Mouse (Mus musculus) retina, postnatal 7 days (tissue): ENCODE measurements around the gene Tdrd3.

ENCODE experiments used
- DNase-seq: peaks from one replicate; pipeline ENCODE4 v3.0.0-alpha.2; 2012; ENCODE audit warnings: low read depth, low spot score

Tdrd3 gene

DNA sequence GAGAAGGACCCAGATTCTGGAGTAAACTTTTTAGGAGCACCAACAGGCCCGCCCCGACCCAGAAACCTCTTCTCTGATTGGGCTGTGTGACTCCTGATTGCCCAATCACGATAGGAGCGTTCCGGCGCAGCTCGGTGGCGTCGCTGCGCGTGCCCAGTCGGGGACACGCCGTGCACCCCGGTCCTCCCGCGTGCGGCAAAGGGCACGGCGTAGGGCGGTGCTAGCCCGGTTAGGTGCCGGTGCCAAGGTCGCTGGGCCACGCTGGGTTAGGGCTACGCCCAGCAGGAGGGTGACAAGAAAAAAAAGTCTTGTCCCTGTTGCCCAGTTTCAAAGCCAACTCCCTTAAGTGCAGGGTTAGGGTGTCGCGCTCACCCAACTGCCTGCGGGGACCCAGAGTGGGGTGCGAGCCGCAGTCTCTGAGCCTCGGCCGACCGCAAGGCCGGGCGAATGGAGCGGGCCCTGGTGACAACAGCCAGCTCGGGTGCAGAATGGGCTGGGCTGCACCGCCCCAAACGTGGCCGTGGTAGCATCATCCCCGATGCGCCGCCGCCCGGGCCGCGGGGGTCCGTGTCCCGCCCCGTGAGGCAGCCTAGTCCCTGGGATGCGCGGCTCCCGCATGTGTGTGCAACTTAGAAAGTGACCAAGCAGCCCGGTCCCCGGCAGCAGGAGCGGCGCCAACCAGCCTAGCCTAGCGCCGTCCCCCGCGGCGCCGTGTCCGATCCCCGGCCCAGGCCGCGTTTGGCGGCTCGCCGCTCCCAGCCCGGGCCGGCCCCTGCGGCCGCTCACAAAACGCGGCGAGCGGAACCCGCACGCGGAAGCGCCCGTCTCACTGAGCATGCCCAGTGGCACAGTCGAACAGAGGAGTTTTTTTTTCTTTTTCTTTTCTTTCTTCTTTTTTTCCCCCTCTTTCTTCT lies at the start of gene Tdrd3:
Gene Tdrd3, plus strand, starts transcription at position 832 of the 914 bp plus-strand sequence.
- DNase-seq = peak; percentile 82

DNA sequence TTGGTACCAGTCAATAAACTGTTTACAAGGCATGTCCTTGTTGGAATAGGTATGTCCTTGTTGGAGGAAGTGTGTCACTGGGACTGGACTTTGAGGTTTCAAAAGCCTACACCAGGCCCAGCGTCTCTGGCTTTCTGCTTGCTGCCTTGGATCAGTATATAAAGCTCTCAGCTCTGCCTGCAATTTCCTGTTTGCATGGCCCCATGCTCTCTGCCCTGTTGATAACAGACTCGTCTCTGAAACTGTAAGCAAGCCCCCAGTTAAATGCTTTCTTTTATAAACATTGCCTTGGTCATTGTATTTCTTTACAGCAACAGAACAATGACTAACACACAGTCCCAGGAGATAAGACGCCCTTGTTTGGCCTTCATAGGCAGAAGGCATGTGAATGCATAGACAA lies 49.3 kb upstream of the Tdrd3 start:
- no peak for DNase-seq

DNA sequence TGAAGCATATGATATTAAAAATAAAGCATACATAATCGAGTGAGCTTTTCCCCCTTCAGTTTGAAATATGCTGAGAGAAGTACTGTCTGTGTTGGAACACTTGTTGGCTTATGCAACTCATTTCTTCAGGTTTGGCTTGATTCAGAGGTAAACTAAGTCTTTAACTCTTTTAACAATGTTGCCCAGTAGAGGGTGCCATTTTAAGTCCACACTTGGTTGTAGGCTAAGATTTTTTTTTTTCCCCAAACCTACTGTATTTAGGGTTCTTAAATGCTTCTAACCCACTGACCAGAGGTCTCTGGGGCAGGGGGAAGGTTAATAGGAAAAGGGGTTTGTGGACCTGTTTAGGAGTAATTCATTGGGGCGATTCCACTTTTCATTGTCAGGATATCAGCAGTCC lies 33.4 kb upstream of the Tdrd3 start:
- DNase-seq = no peak

DNA sequence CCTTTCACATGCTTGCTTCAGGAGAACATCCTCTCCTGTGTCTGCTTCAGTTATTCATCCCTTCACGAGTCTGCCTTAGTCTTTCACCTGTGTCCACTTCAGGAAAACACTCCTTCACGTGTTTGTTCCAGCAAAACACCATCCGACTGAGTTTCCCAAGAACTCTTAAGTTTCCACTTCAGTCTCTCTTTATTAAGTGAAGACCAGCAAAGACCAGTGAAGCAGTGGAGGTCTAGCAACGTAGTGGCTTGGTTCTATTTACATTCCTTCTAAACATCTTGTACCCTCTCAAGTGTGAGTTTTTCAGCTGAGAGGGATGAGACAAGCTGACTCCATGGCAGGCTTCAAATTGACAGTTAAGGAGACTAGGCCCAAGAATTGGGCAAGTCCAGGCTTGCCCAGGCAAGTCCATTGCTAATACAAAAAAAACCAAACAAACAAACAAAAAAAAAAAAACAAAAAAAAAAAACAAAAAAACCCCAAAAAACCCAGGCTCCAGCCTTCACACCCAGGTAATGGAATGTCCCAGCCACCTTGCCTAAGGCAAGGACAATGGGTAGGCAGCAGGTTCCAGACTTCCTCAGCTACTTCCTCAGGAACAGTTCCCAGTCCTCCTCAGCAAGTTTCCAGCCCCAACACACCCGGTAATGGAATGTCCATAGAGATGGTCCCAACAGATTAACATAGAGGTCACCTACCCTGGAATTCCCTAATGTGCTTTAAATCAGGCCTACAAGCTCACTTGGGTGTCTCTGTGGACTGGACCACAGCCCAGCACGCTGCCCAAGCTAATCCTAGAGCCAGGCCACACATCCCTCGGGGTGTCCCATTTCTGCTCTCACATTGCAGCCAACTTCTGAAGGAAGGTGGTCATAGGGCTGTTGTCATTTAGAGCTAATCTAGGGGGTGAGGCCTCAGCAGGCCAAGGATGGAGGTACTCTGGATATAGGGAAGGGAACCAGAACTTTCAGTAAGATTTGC lies 31.9 kb upstream of the Tdrd3 start:
- DNase-seq = no peak

DNA sequence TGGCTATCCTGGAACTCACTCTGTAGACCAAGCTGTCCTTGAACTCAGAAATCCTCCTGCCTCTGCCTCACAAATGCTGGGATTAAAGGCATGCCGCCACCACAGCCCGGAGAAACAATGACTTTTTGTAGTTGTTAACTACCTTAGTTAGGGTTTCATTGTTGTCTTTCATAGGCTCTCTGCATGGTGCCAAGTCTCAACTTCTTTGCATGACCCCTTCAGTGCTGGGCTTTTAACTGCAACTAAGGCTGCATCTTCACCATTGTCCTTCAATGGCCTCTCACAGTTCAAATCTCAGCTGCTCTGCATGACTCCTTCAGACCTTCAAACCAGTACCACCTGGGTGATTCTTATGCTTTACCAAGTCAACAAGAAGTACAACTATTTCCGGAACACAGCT lies 23.3 kb upstream of the Tdrd3 start:
- DNase-seq = no peak

GRCm38 (mm10) chr14:87396643-87397042 lies 19.8 kb upstream of the Tdrd3 start:
- no peak for DNase-seq

GRCm38 (mm10) chr14:87415486-87415807 lies 992 bp upstream of the Tdrd3 start:
- DNase-seq = no peak

DNA sequence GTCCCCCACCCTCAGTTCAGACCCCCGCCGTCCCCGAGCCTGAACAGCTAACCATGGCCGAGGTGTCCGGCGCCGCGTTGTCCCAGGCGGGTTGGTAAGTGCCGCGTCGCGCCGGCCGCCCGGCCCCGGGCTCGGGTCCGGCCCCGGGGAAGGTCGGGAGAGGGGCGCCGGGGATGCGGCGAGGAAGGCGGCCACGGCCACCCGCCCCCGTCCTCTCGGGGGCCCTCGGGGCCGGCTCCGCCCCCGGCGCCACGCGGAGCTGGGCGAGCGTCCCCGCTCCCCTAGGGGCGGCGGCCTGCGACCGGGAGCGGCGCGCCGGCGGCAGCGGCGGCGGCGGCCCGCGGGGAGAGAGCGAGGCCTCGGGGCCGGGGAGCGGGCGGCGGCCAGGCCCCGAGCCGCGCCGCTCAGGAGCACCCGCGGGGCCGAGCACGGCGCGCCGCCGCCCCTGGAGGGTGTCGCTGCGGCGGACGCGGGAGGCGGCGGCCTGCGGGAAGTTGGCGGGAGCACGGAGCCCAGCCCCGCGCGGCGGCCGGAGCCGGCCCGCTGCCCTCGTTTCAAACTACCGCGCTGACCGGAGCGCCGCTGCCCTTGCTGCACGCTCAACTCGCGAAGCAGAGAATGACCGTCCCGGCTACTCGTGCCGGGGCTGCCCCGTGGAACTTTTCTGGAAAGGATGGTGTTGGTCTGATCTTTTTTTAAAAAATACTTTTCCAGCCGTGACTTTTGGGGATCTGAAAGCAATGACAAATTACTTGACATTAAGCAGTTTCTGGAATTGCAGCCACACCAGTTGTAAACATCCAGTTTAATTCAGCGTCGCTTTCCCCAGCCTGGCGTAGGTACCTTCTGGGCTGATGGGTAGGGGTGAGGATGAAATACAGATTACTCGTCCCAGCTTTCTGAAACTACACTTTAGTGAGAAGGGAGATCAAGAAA lies 584 bp downstream of the Tdrd3 start:
- DNase-seq = no peak

- no peak for DNase-seq
Observed at GRCm38 (mm10) chr14:87417691-87418070, 1.2 kb downstream of the Tdrd3 start.

GRCm38 (mm10) chr14:87419740-87420139 lies 3.3 kb downstream of the Tdrd3 start:
- no peak for DNase-seq

DNA sequence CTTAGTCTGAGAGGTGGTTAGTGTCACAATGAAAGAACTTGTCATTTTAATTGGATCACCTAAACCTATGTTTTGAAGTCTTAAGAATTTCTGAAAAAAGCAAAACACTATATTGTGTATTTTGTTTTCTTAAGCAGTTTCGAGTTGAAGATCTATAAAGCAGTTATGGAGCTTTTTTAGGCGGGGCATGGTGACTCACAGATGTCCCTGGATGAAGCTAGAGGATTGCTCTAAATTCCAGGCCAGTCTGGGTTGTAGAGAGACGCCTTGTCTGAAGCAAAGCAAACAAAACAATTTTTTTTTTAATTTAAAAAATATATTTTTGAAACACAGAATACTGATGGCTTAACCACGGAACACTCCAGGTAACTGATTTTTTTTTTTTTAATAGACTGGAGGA lies 4.1 kb downstream of the Tdrd3 start:
- DNase-seq = no peak

GRCm38 (mm10) chr14:87422432-87422831 lies 6.0 kb downstream of the Tdrd3 start:
- DNase-seq = no peak

DNA sequence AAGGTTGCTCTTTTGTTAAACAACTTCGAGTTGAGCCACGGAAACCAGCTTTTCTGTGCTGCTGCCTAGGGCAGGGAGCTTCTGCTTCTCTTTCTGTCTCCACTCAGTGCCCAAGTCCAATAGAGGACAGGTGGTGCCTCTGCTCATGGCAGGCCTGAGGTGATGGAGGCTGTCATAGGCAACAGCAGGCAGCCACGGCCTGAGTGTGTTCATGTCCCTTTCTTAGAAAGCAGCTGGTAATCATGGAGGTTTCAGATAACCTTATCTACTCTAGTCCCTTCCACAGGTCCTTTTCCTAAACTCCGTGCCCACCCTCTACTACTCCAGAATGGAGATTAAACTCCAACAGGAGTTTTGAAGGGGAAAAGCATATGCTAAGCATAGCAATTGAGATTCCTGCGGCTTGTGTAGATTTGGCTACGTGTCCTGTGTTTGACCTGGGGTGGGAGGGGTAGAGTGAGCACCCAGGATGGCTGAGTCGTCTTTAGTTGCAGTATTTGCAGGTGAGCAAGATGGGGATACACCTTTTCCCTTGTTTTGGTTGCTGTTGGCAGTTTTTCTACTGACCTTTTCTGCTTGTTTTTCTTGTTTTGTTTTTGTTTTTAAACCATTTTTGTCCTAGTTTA lies 10.0 kb downstream of the Tdrd3 start:
- no peak for DNase-seq

- DNase-seq = no peak
Observed at GRCm38 (mm10) chr14:87427032-87427431, 10.6 kb downstream of the Tdrd3 start.

DNA sequence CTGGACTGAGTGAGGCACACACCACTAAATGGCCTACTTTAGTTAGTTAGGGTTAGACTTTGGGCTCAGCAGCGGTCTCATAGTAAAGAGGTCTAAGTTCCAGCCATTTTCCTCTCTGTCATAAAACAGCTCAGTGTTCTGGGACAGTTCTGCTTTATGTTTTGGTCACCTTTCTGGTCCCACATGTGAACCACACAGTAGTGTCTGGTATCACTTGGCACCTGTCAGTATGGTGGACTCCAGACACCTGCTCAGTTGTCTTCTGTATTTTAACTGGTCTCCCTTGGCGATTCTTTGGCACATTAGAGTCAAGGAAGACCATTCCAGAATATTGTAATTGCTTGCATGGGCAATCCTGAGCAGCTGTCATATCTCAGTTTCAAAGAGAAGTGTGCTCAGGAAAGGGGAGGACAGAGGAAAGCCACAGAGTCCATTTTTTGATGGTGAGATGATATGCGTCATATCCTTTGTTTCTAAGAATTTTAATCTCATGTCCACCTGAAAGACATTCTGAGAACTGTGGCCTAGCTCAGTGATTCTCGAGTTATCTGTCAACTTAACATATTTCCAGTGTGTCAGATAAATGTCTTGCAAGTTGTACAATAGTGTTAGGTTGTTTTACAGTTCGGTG lies 11.3 kb downstream of the Tdrd3 start:
- DNase-seq = no peak

DNA sequence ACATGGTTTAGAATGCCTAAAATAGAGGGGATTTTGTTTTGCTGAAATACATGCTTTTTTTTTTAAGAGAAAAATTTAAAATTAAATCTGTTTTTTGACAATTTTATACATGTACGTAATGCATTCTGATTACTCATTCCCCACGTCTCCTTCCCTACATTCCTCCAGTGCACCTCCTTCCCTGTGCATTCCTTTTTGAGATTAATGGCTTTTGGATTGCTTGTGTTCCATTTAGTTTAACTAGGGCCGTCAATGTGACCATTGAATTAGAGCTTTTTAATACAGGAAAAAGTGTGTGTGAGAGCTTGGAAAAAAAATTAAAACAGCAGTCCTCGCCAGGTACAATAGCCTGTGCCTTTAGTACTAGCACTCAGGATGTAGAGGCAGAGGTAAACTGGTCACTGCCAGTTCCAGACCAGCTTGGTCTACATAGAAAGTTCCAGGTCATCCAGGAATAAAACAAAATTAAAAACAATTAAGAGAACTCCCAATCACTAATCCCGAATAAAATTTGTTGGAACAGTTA lies 17.0 kb downstream of the Tdrd3 start:
- no peak for DNase-seq

DNA sequence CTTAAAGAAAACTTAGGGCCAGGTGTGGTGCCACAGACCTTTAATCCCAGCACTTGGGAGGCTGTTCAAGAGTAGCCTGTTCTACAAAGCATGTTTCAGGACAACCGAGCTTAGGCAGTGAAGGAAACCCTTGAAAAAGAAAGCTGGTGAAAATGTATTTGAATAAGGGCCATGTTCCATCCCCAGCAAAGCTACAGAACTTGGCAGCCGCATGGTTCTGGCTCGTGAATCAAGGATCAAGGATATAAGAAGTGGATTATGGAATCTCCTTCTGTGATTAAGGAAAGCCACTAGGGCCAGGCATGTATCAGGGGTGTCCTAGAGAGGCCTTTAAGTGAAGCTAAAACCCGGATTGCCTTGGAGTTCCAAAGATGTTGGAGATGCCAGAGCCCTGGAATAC lies 18.9 kb downstream of the Tdrd3 start:
- DNase-seq = no peak

DNA sequence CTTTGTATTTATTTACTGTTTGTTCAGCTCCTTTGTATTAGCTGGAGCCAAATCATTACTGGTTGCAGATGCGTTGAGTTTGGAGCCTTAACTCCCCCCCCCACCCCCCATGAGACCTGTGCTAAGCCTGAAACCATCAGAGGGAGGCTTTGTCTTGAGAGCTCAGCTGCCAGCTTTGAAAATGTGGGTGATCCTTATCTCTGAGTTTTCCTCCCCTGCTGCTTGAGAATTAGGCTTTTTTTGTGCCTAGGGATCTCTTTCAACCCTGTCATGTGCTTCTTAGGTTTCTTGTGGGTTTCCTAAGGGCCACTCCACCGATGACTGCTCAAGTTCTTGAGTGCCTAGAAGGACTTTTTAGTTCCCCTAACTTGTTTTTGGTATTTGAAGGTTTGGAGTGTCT lies 23.3 kb downstream of the Tdrd3 start:
- no peak for DNase-seq

DNA sequence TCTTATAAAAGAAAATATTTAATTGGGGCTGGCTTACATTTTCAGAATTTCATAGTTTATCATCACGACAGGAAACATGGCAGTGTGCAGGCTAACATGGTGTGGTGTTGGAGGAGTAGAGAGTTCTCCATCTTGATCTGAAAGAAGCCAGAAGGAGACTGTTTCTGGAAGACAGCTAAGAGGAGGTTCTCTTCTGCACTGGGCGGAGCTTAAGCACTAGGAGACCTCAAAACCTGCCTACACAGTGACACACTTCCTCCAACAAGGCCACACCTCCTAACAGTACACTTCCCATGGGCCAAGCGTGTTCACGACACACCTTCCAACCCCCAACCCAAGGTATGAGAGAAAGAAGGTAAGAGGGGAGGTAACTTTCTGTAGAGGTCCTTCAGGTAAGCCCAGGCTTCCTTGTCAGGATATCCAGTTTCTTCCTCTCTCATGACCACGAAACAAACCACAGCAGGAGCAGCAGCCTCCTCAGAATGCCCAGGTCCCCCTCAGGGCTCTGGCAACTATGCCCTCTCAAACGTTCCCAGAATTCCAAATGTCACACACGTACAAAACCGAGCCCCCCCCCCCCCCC lies 30.0 kb downstream of the Tdrd3 start:
- DNase-seq = no peak
